Mouse (Mus musculus): ENCODE data around the gene Armcx6.
"Not testable (repeated sequence)": the region's sequence is repeated elsewhere in the genome, so short reads cannot be mapped to it uniquely, and the experiment has no call there.

Armcx6 gene

GRCm38 (mm10) chrX:134750764-134751592 is at the start of gene Armcx6:
TSS of gene Armcx6 (minus strand) at chrX:134751417.
- DNase-seq (ENCODE audit: low spot score in 2 of 2), result peak; percentile 43 to 62

- DNase-seq (ENCODE audit: low spot score in 2 of 2), result no peak
Measured at GRCm38 (mm10) chrX:134787728-134788127, 36.5 kb upstream of the Armcx6 start.

GRCm38 (mm10) chrX:134763428-134764198 is 12.4 kb upstream of the Armcx6 start:
- not testable (repeated sequence) for DNase-seq (ENCODE audit: low spot score in 2 of 2)

GRCm38 (mm10) chrX:134757293-134757995 is 6.2 kb upstream of the Armcx6 start:
- DNase-seq (ENCODE audit: low spot score in 2 of 2), result no peak

GRCm38 (mm10) chrX:134756434-134757292 is 5.4 kb upstream of the Armcx6 start, which contains the start of gene Armcx3:
TSS of gene Armcx3 (plus strand) at chrX:134756595.
- peak; percentile 17 to 37 for DNase-seq (ENCODE audit: low spot score in 2 of 2)

- DNase-seq (ENCODE audit: low spot score in 2 of 2), result no peak
Measured at GRCm38 (mm10) chrX:134752584-134752983, 1.4 kb upstream of the Armcx6 start.

GRCm38 (mm10) chrX:134751910-134752309 is 693 bp upstream of the Armcx6 start:
- no peak for DNase-seq (ENCODE audit: low spot score in 2 of 2)

- peak in 1 of 2 experiments; percentile 9 for DNase-seq (ENCODE audit: low spot score in 2 of 2)
Measured at GRCm38 (mm10) chrX:134746459-134746858, 4.8 kb downstream of the Armcx6 start.

GRCm38 (mm10) chrX:134741862-134742261 is 9.4 kb downstream of the Armcx6 start:
- no peak for DNase-seq (ENCODE audit: low spot score in 2 of 2)

- no peak for DNase-seq (ENCODE audit: low spot score in 2 of 2)
Measured at GRCm38 (mm10) chrX:134739160-134739559, 12.1 kb downstream of the Armcx6 start.

- DNase-seq (ENCODE audit: low spot score in 2 of 2), result no peak
Measured at GRCm38 (mm10) chrX:134737796-134738195, 13.4 kb downstream of the Armcx6 start.

GRCm38 (mm10) chrX:134729778-134730177 is 21.4 kb downstream of the Armcx6 start:
- peak in 1 of 2 experiments; percentile 3 for DNase-seq (ENCODE audit: low spot score in 2 of 2)

GRCm38 (mm10) chrX:134723762-134724161 is 27.5 kb downstream of the Armcx6 start:
- DNase-seq (ENCODE audit: low spot score in 2 of 2), result not testable (repeated sequence)

GRCm38 (mm10) chrX:134718524-134718923 is 32.7 kb downstream of the Armcx6 start:
- DNase-seq (ENCODE audit: low spot score in 2 of 2), result no peak

- no peak for DNase-seq (ENCODE audit: low spot score in 2 of 2)
Measured at GRCm38 (mm10) chrX:134717752-134718308, 33.4 kb downstream of the Armcx6 start, which contains the start of gene Armcx1. TSS of gene Armcx1 (plus strand) at chrX:134717963.

- no peak for DNase-seq (ENCODE audit: low spot score in 2 of 2)
Measured at GRCm38 (mm10) chrX:134716863-134717262, 34.4 kb downstream of the Armcx6 start.
